Mouse (Mus musculus) limb, embryonic 15.5 days (tissue): Measurements from ENCODE around the gene Ntng2. TPM values are rescaled to one million over a fixed set of nuclear protein-coding genes. Genes with fewer than 3 reads are reported as not detected.

Source experiments
- ATAC-seq: fragments of 200-750 bp; cut with Nextera tagmentation; 2 replicates; pipeline ENCODE4 v1.8.0; 2017; ENCODE audit warnings: low read depth, moderate TSS enrichment; ENCODE audit not compliant: insufficient number of reproducible peaks, low FRiP score, low TSS enrichment
- H3K27ac ChIP-seq: fragments of 300-500 bp; sonication (generic); 2 replicates; pipeline ENCODE4 v1.5.1; 2015; ENCODE audit warnings: moderate library complexity, mild to moderate bottlenecking, inconsistent platforms
- H3K27me3 ChIP-seq: fragments of 300-500 bp; sonication (generic); 2 replicates; pipeline ENCODE4 v1.6.1; 2015; ENCODE audit warnings: inconsistent platforms
- H3K36me3 ChIP-seq: fragments of 300-500 bp; sonication (generic); 2 replicates; pipeline ENCODE4 v1.6.1; 2015; ENCODE audit warnings: inconsistent platforms
- H3K4me1 ChIP-seq: fragments of 300-500 bp; sonication (generic); 2 replicates; pipeline ENCODE4 v1.6.1; 2015; ENCODE audit warnings: inconsistent platforms
- H3K4me2 ChIP-seq: fragments of 300-500 bp; sonication (generic); 2 replicates; pipeline ENCODE4 v1.6.1; 2015; ENCODE audit warnings: mild to moderate bottlenecking, inconsistent platforms
- H3K4me3 ChIP-seq: fragments of 300-500 bp; sonication (generic); 2 replicates; pipeline ENCODE4 v1.5.1; 2015; ENCODE audit warnings: mild to moderate bottlenecking, inconsistent platforms
- H3K9ac ChIP-seq: fragments of 300-500 bp; sonication (generic); 2 replicates; pipeline ENCODE4 v1.6.1; 2015; ENCODE audit warnings: inconsistent platforms
- H3K9me3 ChIP-seq: fragments of 300-500 bp; sonication (generic); 2 replicates; pipeline ENCODE4 v1.6.1; 2016; ENCODE audit warnings: inconsistent platforms
- whole genome bisulfite sequencing: fragments of 180-500 bp; shearing (Covaris S2); methylation state at CpG from one replicate; pipeline ENCODE4 v1.1.7; 2015; 5-methylcytosine and 5-hydroxymethylcytosine counted together
- polyA plus RNA-seq: library from polyadenylated mRNA; unstranded; fragments of >200 nt; fragmentation: Nextera tagmentation; extraction: Ambion mirVana; gene quantifications from 2 replicates; pipeline ENCODE4 v1.2.1, GENCODE M21; 2015

Ntng2 gene
- polyA plus RNA-seq, result 0.45 and 0.55 TPM in 2 replicates

DNA sequence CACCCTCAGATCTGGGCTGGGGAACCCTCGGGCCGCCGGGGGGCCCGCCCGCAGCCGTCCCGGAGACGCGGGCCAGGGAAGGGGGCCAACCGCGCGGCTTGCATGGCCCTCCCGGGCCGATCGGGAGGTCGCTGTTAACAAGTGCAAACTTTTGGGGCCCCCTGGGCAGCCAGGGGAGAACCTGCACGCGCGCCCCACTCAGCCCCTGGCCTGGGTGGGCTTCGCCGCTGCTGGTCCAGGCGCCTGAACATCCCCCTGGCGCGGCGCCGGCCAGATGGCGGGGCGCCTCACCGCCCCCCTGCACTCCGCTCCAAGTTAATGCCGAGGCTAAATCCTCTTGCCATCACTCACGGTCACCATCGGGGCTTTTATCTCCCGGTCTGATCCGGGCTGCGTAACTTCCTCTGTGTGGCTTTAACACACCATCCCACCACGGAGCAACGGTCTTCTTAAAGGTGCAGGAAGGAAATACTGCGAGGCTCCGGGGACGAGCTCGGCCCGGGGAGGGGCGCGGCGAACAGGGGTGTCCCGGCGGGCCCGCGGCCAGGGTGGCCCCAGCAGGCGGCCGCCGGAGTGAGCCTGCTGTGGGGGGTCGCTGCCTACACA, at the start of gene Ntng2:
Ntng2 (minus strand) TSS at position 407 of the 606 bp plus-strand sequence.
- Histone ChIP-seq H3K4me2 (peak within 1 kb of the TSS; percentile 99), H3K4me1 (peaks cover 38% of the 10 kb centered on the region), H3K9me3 (no peaks in the 10 kb centered on the region), H3K36me3 (no peaks in the 10 kb centered on the region), H3K4me3 (peak within 1 kb of the TSS; percentile 60), H3K27me3 (peaks cover 93% of the 10 kb centered on the region), H3K27ac (no peak within 1 kb of the TSS; the same call in 1 of the 2 replicates), H3K9ac (peak within 1 kb of the TSS; percentile 42)
- no peak for ATAC-seq
- WGBS, result under 1% methylated on average over 54 of the region's 54 CpGs

DNA sequence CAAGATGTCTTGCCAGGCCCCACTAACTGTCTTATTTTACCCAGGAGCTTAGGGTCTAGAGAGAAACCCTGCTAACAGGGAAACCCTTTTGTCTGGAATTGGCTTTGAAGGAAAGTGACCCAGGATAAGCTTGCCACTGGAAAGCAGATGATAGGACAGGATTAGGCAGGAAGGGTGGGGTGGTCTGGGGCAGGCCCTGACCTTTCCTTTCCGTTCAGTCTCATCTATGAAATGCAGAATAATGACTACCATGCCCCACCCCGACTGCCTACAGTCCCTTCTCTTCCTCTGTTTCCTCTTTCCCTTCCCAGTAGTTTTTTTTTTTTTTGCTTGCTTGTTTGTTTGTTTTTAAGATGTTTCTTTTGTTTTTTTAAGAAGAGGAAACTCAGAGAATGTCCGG, 42.8 kb upstream of the Ntng2 start:
- 68% methylated on average over 3 of the region's 3 CpGs for WGBS
- no peak overlapping the region for H3K27ac ChIP-seq
- H3K9ac ChIP-seq, result no peak overlapping the region
- ATAC-seq, result no peak
- no peaks in the 10 kb centered on the region for H3K4me1 ChIP-seq
- no peak overlapping the region for H3K4me2 ChIP-seq
- no peaks in the 10 kb centered on the region for H3K27me3 ChIP-seq
- peaks cover 5% of the 10 kb centered on the region; the same call in 1 of the 2 replicates for H3K9me3 ChIP-seq
- H3K4me3 ChIP-seq, result no peak overlapping the region
- no peaks in the 10 kb centered on the region for H3K36me3 ChIP-seq

DNA sequence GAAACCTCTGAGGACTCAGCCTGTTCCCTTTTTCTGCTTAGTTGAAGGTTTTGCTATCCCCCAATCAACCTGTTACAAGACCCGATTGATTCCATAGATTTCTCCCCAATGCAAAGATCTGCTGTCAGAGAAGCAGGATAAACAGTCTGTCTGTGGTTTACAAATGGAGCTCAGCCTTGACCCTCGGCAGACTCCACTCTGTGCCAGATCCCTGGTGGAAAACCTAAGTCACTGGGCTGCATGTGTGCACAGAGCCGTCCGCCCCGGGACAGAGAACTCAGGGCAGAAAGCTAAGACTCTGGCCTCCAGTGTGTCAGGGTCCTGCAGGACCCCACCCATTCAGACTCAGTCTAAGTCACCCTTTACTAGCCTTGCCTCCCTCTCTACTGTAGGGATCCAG, 34.8 kb upstream of the Ntng2 start:
- WGBS, result 70% methylated on average over 5 of the region's 5 CpGs
- ATAC-seq, result no peak

DNA sequence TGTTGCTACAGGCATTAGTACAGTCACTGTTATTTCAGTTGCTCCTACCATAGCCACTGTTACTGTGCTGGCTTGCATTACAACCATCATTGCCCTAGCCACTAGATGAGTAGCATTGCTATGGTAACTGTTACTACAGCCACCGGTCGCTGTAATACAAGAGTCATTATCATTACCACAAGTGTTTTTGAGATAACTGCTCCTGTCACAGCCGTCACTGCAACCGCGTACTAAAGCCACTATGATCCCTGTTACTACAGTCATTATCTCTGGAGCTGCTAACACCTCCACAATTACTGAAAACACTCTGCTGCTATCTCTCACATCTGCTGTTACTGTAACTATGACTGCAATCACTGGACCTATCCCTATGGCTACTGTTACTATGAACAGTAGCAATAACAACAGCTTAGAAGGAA, 24.9 kb upstream of the Ntng2 start:
- Histone ChIP-seq H3K9me3 (no peaks in the 10 kb centered on the region), H3K4me2 (no peak overlapping the region), H3K4me1 (no peaks in the 10 kb centered on the region), H3K9ac (no peak overlapping the region), H3K27me3 (no peaks in the 10 kb centered on the region), H3K4me3 (no peak overlapping the region), H3K36me3 (no peaks in the 10 kb centered on the region), H3K27ac (no peak overlapping the region)
- no peak for ATAC-seq
- WGBS, result 59% methylated on average over 5 of the region's 5 CpGs

More for the DNA sequence above, 34.8 kb upstream of the Ntng2 start:
- Histone ChIP-seq H3K9me3 (no peaks in the 10 kb centered on the region), H3K36me3 (no peaks in the 10 kb centered on the region), H3K4me1 (no peaks in the 10 kb centered on the region), H3K27ac (no peak overlapping the region), H3K27me3 (no peaks in the 10 kb centered on the region), H3K4me3 (no peak overlapping the region), H3K9ac (no peak overlapping the region), H3K4me2 (no peak overlapping the region)

DNA sequence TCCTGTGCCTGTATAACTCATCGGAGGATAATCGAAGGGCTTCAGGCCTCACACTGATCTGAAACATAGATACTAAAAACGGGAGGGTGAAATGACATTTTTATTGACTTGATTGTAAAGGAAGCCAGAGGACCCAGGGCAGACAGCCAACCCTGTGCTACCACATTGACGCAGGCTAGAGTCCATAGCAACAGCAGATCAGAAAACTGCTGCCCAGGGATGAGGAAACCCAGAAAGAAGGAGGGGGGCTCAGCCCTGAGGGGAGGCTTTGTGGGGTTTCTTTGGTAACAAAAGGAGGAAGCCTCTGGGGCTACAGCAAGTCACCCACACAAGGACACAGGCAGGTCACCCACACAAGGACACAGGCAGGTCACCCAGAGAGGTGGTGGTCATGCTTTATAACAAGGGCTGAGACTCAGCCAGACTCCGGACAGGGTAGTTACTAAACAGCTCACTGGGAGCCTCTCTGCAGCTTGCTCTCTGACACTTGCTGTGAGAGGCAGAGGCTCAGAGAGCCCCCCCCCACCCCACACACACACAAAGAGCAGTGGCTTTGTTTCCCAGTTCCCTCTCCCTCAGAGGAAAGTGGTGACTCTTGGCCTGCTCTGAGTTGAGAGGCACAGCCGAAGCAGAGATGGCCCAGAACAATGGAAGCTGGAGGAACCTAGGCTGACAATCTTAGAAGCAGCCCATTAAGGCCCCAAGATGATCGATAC, 19.2 kb upstream of the Ntng2 start:
- no peak for ATAC-seq
- 51% methylated on average over 7 of the region's 7 CpGs for WGBS

DNA sequence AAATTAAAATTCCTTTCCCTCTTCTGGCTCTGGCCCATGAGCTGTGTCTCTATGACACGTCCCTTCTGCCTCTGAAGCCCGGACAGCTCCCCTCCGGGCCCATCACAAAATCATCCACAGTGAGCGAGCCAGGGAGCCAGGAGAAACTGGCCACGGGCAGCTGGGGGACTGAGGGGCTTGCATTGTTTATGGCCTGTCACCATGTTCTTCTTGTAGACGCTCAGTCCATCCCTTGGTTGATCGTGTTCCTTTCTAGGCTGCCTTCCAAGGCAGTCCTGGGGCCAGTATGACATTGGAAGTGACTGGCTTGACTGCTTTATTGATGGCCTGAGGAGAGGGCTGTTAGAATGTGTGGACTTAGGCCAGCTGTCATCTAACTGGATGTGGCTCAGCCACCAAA, 18.3 kb upstream of the Ntng2 start:
- ATAC-seq, result no peak
- Histone ChIP-seq H3K27me3 (no peaks in the 10 kb centered on the region), H3K9me3 (no peaks in the 10 kb centered on the region), H3K4me3 (no peak overlapping the region), H3K4me2 (no peak overlapping the region), H3K36me3 (no peaks in the 10 kb centered on the region), H3K27ac (no peak overlapping the region), H3K9ac (no peak overlapping the region), H3K4me1 (no peaks in the 10 kb centered on the region)
- WGBS, result 60% methylated on average over 7 of the region's 7 CpGs

More for the DNA sequence above, 19.2 kb upstream of the Ntng2 start:
- no peak overlapping the region for H3K4me2 ChIP-seq
- no peak overlapping the region for H3K4me3 ChIP-seq
- H3K9me3 ChIP-seq, result no peaks in the 10 kb centered on the region
- no peak overlapping the region for H3K9ac ChIP-seq
- H3K4me1 ChIP-seq, result no peaks in the 10 kb centered on the region
- H3K27me3 ChIP-seq, result no peaks in the 10 kb centered on the region
- H3K36me3 ChIP-seq, result no peaks in the 10 kb centered on the region
- H3K27ac ChIP-seq, result no peak overlapping the region

DNA sequence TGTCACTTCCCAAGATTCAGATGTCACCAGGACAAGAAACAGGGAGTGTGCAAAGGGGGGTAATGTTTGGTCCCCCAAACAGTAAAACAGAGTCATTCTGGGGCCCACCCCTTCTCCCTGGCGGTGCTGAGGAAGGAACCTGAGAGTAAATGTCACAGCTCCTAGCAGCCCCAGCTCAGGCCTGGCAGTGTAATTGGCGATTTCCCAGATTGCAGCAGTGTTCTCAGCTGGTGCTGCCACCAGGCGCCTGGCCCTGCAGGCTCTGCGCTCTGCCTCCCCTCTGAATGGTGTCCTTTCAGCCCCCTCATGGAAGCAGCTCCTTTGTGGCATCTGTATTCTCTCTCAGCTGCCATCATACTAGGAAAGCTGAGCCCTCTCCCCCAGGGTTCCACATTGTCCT, 14.0 kb upstream of the Ntng2 start:
- no peak for ATAC-seq
- Histone ChIP-seq H3K4me1 (no peaks in the 10 kb centered on the region), H3K27ac (no peak overlapping the region), H3K4me3 (no peak overlapping the region), H3K27me3 (peaks cover 6% of the 10 kb centered on the region; the same call in 1 of the 2 replicates), H3K9me3 (no peaks in the 10 kb centered on the region), H3K9ac (no peak overlapping the region), H3K36me3 (no peaks in the 10 kb centered on the region), H3K4me2 (no peak overlapping the region)
- 50% methylated on average over 4 of the region's 4 CpGs for WGBS

DNA sequence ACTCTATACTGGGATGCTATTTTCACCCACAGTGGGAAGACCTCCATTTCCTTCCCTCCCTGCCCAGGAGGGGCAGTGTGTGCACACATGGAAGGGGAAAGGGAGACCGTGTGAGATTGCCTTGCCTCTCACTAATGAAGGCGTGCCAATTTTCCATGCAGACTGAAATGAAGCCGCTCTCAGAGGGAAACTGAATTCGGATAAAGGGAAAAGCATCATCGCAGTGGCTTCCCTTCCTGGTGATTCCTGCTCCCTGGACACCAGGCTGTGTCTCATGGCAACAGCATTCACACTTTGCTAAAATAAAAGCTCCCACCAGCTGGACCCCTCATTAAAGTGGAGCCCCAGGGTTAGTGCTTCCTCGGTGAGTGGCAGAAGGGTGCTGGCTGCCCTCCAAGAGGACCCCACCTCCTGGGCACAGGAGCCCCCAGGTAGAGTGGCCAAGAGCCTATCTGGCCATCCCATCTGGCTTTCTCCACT, 9.7 kb upstream of the Ntng2 start:
- H3K27me3 ChIP-seq, result peaks cover 29% of the 10 kb centered on the region
- H3K36me3 ChIP-seq, result no peaks in the 10 kb centered on the region
- H3K4me3 ChIP-seq, result no peak overlapping the region
- H3K4me1 ChIP-seq, result no peaks in the 10 kb centered on the region
- H3K9me3 ChIP-seq, result no peaks in the 10 kb centered on the region
- 52% methylated on average over 6 of the region's 6 CpGs for WGBS
- ATAC-seq, result no peak
- H3K27ac ChIP-seq, result no peak overlapping the region
- no peak overlapping the region for H3K9ac ChIP-seq
- no peak overlapping the region for H3K4me2 ChIP-seq

DNA sequence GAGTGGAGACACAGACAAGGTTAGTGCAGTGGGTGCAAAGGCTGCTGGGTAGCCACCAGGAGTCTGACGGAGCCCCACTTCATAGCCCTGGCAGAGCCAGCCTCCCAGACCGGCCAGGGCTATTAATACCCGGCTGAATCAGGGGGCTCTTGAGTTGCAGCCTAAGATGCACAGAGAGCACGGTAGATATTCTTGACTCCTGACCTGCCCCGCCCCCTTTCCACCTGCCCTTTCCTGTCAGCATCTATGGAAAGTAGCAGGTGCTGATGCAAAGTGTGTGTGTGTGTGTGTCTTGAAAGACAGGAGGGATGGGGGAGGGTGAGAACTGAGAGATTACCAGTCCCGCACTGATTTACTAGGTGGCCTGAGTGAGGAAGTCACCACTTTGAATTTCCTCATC, 8.3 kb upstream of the Ntng2 start:
- Histone ChIP-seq H3K4me3 (no peak overlapping the region), H3K9me3 (no peaks in the 10 kb centered on the region), H3K4me1 (no peaks in the 10 kb centered on the region), H3K36me3 (no peaks in the 10 kb centered on the region), H3K9ac (no peak overlapping the region), H3K27ac (no peak overlapping the region), H3K27me3 (peaks cover 37% of the 10 kb centered on the region), H3K4me2 (no peak overlapping the region)
- peak; percentile 28; the same call in 1 of the 2 replicates for ATAC-seq
- WGBS, result 64% methylated on average over 6 of the region's 6 CpGs

DNA sequence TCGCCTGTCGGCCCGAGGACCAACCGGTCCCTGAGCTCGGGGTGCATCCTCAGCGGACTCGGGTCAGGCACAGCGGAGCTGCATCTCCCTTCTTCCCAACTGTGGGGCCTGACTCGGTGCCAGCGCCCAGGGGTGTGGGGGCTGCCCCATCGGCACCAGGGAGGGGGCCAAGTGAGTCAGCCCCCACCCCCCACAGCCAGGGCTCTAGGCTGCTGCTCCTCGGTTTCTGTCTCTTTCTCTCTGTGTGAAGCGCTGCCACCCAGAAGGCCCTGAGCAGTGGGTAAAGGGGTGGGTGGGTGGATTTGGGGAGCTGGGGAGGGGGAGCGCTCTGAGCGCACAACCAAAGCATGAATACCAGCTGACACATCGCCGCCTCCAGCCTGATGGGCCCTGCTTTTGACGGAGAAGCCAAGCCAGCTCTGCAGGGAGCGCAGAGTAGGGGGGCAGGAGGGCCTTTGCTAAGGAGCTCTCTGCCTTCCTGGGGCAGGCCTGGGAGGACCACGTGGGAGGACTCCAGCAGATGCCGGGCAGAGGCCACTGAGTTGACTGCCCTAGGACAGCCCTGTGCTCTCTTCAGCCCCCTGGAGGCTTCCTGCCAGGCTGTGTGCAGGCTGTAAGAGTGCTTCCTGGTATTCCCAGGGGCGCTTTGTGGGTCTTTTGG, 530 bp upstream of the Ntng2 start:
- H3K4me3 ChIP-seq, result peak overlapping the region; percentile 60
- ATAC-seq, result no peak
- 4% methylated on average over 21 of the region's 22 CpGs for WGBS
- H3K4me1 ChIP-seq, result peaks cover 38% of the 10 kb centered on the region
- no peak overlapping the region for H3K27ac ChIP-seq
- 0 out of 2 replicates have a peak overlapping the region, but pooled peaks have one; percentile 42 for H3K9ac ChIP-seq
- peak overlapping the region; percentile 99 for H3K4me2 ChIP-seq
- peaks cover 91% of the 10 kb centered on the region for H3K27me3 ChIP-seq
- H3K36me3 ChIP-seq, result no peaks in the 10 kb centered on the region
- no peaks in the 10 kb centered on the region for H3K9me3 ChIP-seq

DNA sequence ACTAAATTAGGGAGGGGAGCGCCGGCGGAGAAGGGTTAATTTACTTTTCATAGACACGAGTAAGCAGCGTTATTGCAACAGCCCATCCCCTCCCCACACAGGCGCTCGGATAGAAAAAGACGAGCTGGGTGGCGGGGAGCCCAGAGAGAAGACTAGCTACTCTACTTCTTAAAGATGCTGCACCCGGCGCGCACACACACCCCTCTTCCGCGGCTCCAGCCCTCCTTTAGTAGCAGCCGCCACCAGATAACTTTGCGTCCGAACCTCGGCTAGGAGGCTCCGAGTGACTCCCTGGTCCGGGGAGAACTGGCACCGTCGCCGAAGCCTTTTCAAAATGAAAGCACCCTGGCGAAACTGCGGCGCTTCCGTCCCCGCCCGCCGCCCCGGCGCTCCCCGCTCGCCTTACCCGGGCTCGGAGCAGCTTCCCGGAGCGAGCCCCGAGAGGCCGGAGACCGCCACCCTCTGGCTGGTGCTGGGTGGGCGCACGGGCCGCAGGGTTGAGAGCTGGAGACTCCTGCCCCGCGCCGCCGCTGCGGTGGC, 676 bp downstream of the Ntng2 start:
- Histone ChIP-seq H3K9ac (peak overlapping the region; percentile 42), H3K27ac (no peak overlapping the region), H3K4me3 (peak overlapping the region; percentile 60), H3K4me2 (peak overlapping the region; percentile 99), H3K36me3 (no peaks in the 10 kb centered on the region), H3K27me3 (peaks cover 94% of the 10 kb centered on the region), H3K9me3 (no peaks in the 10 kb centered on the region), H3K4me1 (peaks cover 38% of the 10 kb centered on the region)
- WGBS, result under 1% methylated on average over 48 of the region's 49 CpGs
- ATAC-seq, result no peak
